In the genomic region with DNA sequence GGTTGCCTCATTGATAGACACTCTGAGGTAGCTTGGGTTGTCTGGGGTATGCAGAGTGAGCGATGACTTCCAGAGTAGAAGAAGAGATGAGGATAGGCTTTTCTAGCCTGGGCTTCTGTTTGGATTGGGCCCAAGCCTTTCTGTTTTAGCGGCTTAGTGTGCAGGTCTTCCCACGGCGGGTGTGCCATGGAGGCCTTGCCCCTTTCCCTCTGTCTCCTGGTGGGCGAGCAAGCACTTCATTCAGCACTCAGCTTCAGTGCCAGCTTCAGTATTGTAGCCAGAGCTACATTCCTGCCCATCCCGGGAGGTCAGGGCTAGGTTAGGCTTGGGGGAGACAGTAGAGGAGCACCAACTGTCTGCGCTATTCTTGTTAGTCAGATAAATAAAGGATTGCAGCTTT, we compare ENCODE assay signal across 21 mouse cellular contexts. TPM values are rescaled to one million over a fixed set of nuclear protein-coding genes. Genes with fewer than 3 reads are reported as not detected.
DNase-seq lines count a peak whose midpoint lies in the region; ATAC-seq and TF ChIP-seq lines count a peak whose summit lies in the region.
"Had no signal": no experiment of that assay in that cellular context is flagged by ENCODE, and none has a peak within 500 bp of the region (broad histone marks: within the 10 kb centered on the region; RNA-seq: fewer than 3 reads in every experiment).

No protein-coding gene starts in this region.

- DNase-seq in heart, adult 11 months: peak; percentile 94
- no peak for DNase-seq in heart, postnatal 36 days
- no peak for DNase-seq in heart, adult 9 months (ENCODE audit: low spot score in 2 of 2)
- DNase-seq in left cerebral cortex, adult 2 months (ENCODE audit: extremely low spot score in 1 of 2, low spot score in 2 of 2): no peak
- DNase-seq in left cerebral cortex, adult 11 months (ENCODE audit: low spot score): no peak
- no peak for DNase-seq in urinary bladder, postnatal 36 days (ENCODE audit: low spot score in 2 of 2)
- DNase-seq: adrenal gland, postnatal 25 days; B cell, adult 2 months; cerebellum, adult 11 months; cerebellum, postnatal 10 days; gastrocnemius, postnatal 10 days; kidney, adult 9 months; kidney, postnatal 4 days; liver; lung, postnatal 14 days; thymus, postnatal 14 days had no signal

- no peak overlapping the region for H3K4me3 ChIP-seq in heart, embryonic 16.5 days (ENCODE audit: low read length)
- H3K4me3 ChIP-seq in left cerebral cortex, adult 2 months: no peak overlapping the region
- no peak overlapping the region for H3K4me3 ChIP-seq in limb, embryonic 15.5 days
- H3K4me3 ChIP-seq: embryonic facial prominence, embryonic 12.5 days; erythroblast, embryonic 14.5 days had no signal

- no peak for TF ChIP-seq CTCF in left cerebral cortex, adult 2 months (IDR thresholded peaks at IDR 0.05)

- 0 out of 2 replicates have a peak overlapping the region, but pooled peaks have one; percentile 81 for H3K27ac ChIP-seq in heart, embryonic 16.5 days (ENCODE audit: low read length)
- 0 out of 2 replicates have a peak overlapping the region, but pooled peaks have one; percentile 30 for H3K27ac ChIP-seq in left cerebral cortex, adult 2 months
- H3K27ac ChIP-seq in limb, embryonic 15.5 days: peak overlapping the region; percentile 12

- ATAC-seq in heart, embryonic 16.5 days (replicated peaks; ENCODE audit: extremely low read depth, insufficient read depth, low FRiP score): no peak
- ATAC-seq in limb, embryonic 15.5 days (ENCODE audit: insufficient number of reproducible peaks, low FRiP score, low TSS enrichment, low read depth): no peak
- ATAC-seq: inflammation-experienced regulatory T-cells, adult 6 months had no signal

- H3K4me2 ChIP-seq in heart, embryonic 16.5 days (ENCODE audit: low read depth, low read length): no peak overlapping the region
- no peak overlapping the region for H3K4me2 ChIP-seq in limb, embryonic 15.5 days
- H3K4me2 ChIP-seq: embryonic facial prominence, embryonic 12.5 days had no signal

- intact Hi-C loops in heart, postnatal 36 days (cut with DNase I): no loop called here
- intact Hi-C loops in left cerebral cortex, adult 2 months (cut with DNase I): loop anchor here (10.0 kb wide), 1 partner anchor 492 kb away; the partner anchor contains the start of gene Krt6b

- H3K9me3 ChIP-seq in heart, embryonic 16.5 days (replicated peaks; ENCODE audit: control insufficient read depth, low read length): no peaks in the 10 kb centered on the region
- no peaks in the 10 kb centered on the region for H3K9me3 ChIP-seq in limb, embryonic 15.5 days
- H3K9me3 ChIP-seq: embryonic facial prominence, embryonic 12.5 days had no signal

- H3K4me1 ChIP-seq in heart, embryonic 16.5 days (ENCODE audit: control insufficient read depth, insufficient read depth, low read length): peaks cover 52% of the 10 kb centered on the region
- H3K4me1 ChIP-seq in limb, embryonic 15.5 days: peaks cover 28% of the 10 kb centered on the region

- H3K36me3 ChIP-seq in heart, embryonic 16.5 days (ENCODE audit: control insufficient read depth, insufficient read depth): peaks cover 21% of the 10 kb centered on the region
- H3K36me3 ChIP-seq in limb, embryonic 15.5 days: peaks cover 39% of the 10 kb centered on the region

- H3K9ac ChIP-seq in heart, embryonic 16.5 days (ENCODE audit: low read length): no peak overlapping the region
- H3K9ac ChIP-seq in limb, embryonic 15.5 days: no peak overlapping the region
- H3K9ac ChIP-seq: embryonic facial prominence, embryonic 12.5 days had no signal

- 55% methylated on average over 7 of the region's 7 CpGs for WGBS in heart, embryonic 16.5 days
- 86% methylated on average over 7 of the region's 7 CpGs for WGBS in limb, embryonic 15.5 days

- H3K27me3 ChIP-seq in heart, embryonic 16.5 days (ENCODE audit: control insufficient read depth, insufficient read depth, low read length): no peaks in the 10 kb centered on the region
- H3K27me3 ChIP-seq in limb, embryonic 15.5 days: no peaks in the 10 kb centered on the region
- H3K27me3 ChIP-seq: embryonic facial prominence, embryonic 12.5 days had no signal

RNA-seq across cellular contexts. Expression of gene Acvr1b, which starts 18.8 kb away (rescaled TPM):
- total RNA-seq in heart, postnatal 36 days (2021): 10 to 100 TPM; 12.6 to 14.6 TPM
- 7.1 and 8.0 TPM in 2 replicates for polyA plus RNA-seq in heart, embryonic 16.5 days (2015; fragmentation: Nextera tagmentation; extraction: Ambion mirVana)
- 100 to 1,000 TPM; 102 to 114 TPM for total RNA-seq in left cerebral cortex, adult 2 months (2021)
- 8.4 and 10.9 TPM in 2 replicates for polyA plus RNA-seq in limb, embryonic 15.5 days (2015; fragmentation: Nextera tagmentation; extraction: Ambion mirVana)

RNA-seq across cellular contexts. Expression of gene Grasp, which starts 31.3 kb away (rescaled TPM):
- total RNA-seq in heart, postnatal 36 days (2021): 10 to 100 TPM; 10.7 to 12.0 TPM
- polyA plus RNA-seq in heart, embryonic 16.5 days (2015; fragmentation: Nextera tagmentation; extraction: Ambion mirVana): 3.1 and 3.4 TPM in 2 replicates
- 100 to 1,000 TPM in 1 of 2 experiments, 10 to 100 TPM in 1; 89.7 to 107 TPM for total RNA-seq in left cerebral cortex, adult 2 months (2021)
- 5.3 and 7.2 TPM in 2 replicates for polyA plus RNA-seq in limb, embryonic 15.5 days (2015; fragmentation: Nextera tagmentation; extraction: Ambion mirVana)

Comparison
In these comparisons a context has a peak if more than half of its experiments do, and no peak if none do; other contexts are left out.
1. H3K27ac ChIP-seq: peak in every context shown above with its lines; median percentile 81 in heart, embryonic 16.5 days; 30 in left cerebral cortex, adult 2 months; 12 in limb, embryonic 15.5 days.
2. RNA of gene Acvr1b, which starts 18.8 kb away (total RNA-seq): 102 to 114 TPM in left cerebral cortex, adult 2 months; 12.6 to 14.6 TPM in heart, postnatal 36 days; every median in the first group is over 4 times any median in the second.
3. RNA of gene Grasp, which starts 31.3 kb away (total RNA-seq): 89.7 to 107 TPM in left cerebral cortex, adult 2 months; 10.7 to 12.0 TPM in heart, postnatal 36 days; every median in the first group is over 4 times any median in the second.